Mouse (Mus musculus): Measurements from ENCODE around the gene Lhfp.

DNA sequence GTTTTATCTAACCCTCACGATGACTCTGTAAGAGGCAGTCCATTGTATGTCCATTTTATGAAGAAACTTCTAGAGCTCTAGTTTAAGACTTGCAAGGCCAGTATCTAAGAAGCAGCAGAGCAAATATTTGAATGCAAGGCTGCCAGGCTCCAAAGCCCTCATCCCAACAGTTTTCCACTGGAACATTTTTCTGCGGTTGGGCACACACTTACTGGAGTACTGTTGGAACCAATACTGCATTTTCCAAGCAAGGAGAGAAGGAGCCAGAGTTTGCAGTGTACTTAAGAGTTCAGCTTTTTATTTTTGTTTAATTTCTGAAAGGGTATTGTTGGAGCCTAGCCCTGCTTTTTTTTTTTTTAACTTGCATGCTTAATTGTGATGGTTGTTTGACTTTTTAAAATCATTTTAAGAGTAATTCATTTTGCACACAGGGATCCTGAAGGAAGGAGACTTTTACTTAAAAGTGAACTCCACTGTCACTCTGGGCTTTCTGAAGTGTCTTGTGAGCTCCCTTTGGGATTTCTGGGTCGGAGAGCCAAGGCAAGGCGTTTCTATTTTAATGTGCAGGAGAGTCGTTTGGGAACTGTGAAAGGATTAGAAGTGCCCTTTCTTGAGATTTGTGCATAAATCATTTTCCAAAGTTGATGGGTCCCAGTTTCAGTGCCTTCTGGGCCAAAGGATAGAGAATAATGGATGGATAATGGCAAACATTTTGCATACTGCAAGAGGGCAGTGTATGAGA lies 180.4 kb downstream of the Lhfp start:
- TF ChIP-seq EP300 (optimal IDR thresholded peaks at IDR 0.05) (no peak), CTCF (IDR thresholded peaks at IDR 0.05; ENCODE audit: low read depth) (no peak)
